Mouse (Mus musculus): Measurements from ENCODE around the gene Ptpn11.

GRCm38 (mm10) chr5:121201739-121202138 is 10.5 kb upstream of the Ptpn11 start:
- TF ChIP-seq POLR2A (IDR thresholded peaks at IDR 0.05; ENCODE audit: control insufficient read depth, low read depth, low read length) (no peak), CTCF (IDR thresholded peaks at IDR 0.05; ENCODE audit: control insufficient read depth, insufficient read depth, insufficient replicate concordance, low read depth, low read length) (no peak)

Measured in testis, adult 2 months (tissue).